Mouse (Mus musculus) kidney, adult 9 months (tissue): ENCODE measurements around the gene Gm20403.
"Not testable (repeated sequence)": the region's sequence is repeated elsewhere in the genome, so short reads cannot be mapped to it uniquely, and the experiment has no call there.

ENCODE experiments used
- DNase-seq: peaks from one replicate; pipeline ENCODE4 v3.0.0; 2022

Gene Gm20403

DNA sequence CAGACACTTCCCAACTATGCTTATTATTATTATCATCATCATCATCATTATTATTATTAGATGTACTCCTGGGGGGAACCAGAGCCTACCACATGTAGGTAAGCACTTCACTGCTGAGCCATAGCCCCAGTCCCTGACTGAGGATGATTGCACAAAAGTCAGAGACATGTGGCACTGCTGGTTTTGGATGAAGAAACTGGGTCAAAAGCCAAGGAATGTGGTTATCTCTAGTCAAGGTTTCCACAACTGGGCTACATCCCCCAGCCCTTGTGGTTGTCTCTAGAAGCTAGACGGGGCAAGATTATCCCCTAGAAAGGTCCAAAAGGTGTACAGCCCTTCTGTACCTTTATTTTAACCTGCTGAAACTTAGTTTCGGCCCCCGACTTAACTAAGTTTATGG, 6.5 kb upstream of the Gm20403 start:
- DNase-seq, result no peak

DNA sequence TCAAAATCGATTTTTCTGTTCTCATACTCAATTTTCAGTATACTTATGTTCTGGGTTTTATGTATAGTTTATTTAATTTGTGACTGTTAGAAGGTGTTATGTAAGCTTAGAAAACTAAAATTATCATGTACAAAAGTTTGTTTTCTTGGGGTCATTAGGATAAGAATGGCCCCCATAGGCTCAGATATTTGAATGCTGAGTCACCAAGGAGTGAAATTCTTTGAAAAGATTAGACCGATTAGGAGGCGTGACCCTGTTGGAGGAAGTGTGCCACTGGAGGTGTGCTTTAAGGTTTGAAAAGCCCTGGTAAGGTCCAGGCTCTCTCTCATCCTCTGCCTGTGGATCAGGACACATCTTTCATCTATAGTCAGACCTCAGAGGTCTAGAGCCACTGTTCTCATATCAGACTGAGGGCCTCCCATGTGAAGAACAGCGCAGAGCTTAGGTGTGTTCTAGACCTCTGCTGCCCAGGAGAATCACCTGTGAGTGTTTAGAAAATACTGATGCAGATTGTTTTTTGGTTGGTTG, 2.1 kb upstream of the Gm20403 start:
- DNase-seq, result no peak

DNA sequence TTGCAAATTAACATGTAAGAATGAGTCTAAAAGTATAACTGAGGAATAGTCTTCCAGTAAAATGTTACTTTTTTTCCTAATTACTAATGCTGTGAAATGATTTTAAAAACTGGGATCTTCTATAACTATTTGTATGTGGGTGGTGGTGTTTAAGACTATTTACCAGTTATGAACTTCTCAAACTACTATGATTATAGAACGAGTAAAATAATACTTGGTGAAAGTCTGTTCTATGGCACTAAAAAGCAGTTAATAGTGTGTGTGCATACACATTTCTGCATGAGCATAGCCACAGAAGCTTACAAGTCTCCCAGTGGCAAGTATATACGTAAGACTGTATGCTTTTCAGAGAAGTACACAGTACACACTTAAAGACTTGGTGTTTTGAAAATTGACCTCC, 827 bp upstream of the Gm20403 start:
- no peak for DNase-seq

GRCm38 (mm10) chr12:54985257-54986051, 875 bp downstream of the Gm20403 start:
- peak; percentile 53 for DNase-seq

GRCm38 (mm10) chr12:54984701-54985256, 1.6 kb downstream of the Gm20403 start:
- DNase-seq, result peak; percentile 45

GRCm38 (mm10) chr12:54982935-54983715, 3.2 kb downstream of the Gm20403 start:
- DNase-seq, result no peak

GRCm38 (mm10) chr12:54981962-54982361, 4.4 kb downstream of the Gm20403 start:
- DNase-seq, result no peak

- DNase-seq, result no peak
Measured at GRCm38 (mm10) chr12:54980939-54981338, 5.4 kb downstream of the Gm20403 start.

- no peak for DNase-seq
Measured at GRCm38 (mm10) chr12:54980532-54980931, 5.8 kb downstream of the Gm20403 start.

- no peak for DNase-seq
Measured at GRCm38 (mm10) chr12:54969033-54969432, 17.3 kb downstream of the Gm20403 start.

DNA sequence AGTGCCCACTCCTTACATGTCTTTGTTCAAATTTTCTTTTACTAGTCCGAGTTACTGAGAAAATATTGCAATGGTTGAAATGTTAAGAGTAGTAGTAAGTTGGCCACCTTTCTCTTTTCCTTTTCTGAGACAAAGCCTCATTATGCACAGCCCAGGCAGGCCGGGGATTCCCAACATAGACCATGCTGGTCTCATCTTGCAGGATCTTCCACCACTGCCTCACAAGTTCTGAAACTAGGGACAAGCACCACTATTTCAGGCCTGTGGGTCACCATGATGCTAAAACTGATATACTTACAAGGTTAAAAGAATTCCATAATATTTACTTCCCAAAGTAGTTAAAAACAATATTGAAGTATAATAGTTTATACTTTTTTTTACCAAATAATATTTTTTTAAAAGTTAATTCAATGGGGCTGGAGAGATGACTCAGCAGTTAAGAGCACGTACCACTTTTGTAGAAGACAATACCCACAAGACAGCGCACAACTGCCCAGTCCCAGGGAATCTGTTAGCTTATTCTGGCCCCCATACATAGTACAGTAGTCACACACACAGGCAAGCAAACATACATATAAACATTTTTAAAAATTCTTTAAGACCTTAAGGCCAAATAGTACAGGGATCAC, 20.7 kb downstream of the Gm20403 start:
- DNase-seq, result no peak

GRCm38 (mm10) chr12:54959569-54959968, 26.8 kb downstream of the Gm20403 start:
- DNase-seq, result no peak

GRCm38 (mm10) chr12:54956974-54957373, 29.4 kb downstream of the Gm20403 start:
- no peak for DNase-seq

DNA sequence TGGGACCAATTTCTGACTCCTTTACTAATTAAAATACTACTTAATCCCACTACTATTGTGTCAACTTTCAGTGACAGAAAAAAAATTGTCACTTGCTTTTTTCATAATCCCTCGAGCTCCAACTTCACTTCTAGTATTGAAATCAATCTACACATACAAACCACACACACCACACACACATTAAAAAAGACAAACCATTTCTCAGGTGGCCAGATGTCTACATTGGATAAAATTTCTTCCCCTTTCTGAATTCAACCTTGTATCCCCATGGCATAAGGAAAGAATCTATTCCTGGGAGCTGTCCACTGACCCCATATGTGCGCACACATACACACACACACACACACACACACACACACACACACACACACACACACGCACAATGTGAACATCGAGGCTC, 29.9 kb downstream of the Gm20403 start:
- no peak for DNase-seq

DNA sequence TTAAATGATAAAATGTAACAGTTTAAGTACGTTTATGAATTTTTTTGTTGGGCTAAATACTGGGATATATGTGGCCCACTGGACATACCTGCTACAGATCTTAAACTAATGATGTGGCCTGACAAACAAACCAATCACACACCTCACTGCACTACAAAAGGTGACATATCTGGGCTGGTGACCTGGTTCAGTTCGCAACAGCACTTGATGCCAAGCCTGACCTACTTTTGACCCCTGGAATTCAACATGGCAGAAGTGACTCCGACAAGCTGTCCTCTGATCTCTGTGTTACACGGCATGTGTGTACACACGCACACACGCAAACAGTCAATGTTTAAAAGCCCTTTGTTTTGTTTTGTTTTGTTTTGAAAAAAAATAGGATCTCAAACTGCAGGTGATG, 40.2 kb downstream of the Gm20403 start:
- no peak for DNase-seq

- DNase-seq, result not testable (repeated sequence)
Measured at GRCm38 (mm10) chr12:54942586-54943157, 43.7 kb downstream of the Gm20403 start.

DNA sequence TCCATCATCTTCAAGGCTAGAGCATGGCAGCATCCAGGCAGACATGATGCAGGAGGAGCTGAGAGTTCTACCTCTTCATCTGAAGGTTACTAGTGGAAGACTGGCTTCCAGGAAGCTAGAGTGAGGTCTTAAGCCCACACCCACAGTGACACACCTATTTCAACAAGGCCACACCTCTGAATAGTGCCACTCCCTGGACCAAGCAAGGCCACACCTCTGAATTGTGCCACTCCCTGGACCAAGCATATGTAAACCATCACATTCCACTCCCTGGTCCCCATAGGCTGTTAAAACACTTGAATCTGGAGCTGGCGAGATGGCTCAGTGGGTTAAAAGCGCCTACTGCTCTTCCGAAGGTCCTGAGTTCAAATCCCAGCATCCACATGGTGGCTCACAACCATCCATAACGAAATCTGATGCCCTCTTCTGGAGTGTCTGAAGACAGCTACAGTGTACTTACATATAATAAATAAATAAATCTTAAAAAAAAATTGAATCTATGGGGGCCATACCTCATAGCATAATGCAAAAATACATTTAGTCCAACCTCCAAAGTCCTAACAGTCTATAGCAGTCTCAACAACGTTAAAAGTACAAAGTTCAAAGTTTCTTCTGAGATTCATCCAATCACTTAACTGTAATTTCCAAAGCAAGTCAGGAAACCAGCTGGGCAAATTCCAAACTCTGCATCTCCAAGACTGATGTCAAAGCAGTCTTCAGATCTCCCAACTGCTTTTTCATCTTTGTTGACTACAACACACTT, 48.6 kb downstream of the Gm20403 start:
- not testable (repeated sequence) for DNase-seq
